Mouse (Mus musculus) CH12.LX (cell line): ENCODE results near the gene Wnt6. TPM values are rescaled to one million over a fixed set of nuclear protein-coding genes. Genes with fewer than 3 reads are reported as not detected.

Experiments used
- DNase-seq: peaks from one replicate; pipeline ENCODE4 v3.0.0-alpha.2; 2013; ENCODE audit errors: extremely low read depth
- H3K27ac ChIP-seq: 2 replicates; pipeline ENCODE4 v1.5.1; 2012; ENCODE audit warnings: low read depth, mild to moderate bottlenecking, control low read depth, moderate library complexity; ENCODE audit not compliant: insufficient read depth
- H3K27me3 ChIP-seq: replicated peaks from 2 replicates; pipeline ENCODE3; 2012; ENCODE audit warnings: inconsistent platforms
- H3K36me3 ChIP-seq, 2 experiments: replicated peaks in 1 of 2; 2 replicates each; pipeline versions ENCODE3 to v1.6.1; 2012; ENCODE audit warnings: inconsistent platforms in 1 of 2, low read length in 1 of 2, mild to moderate bottlenecking in 1 of 2, mixed read lengths in 1 of 2, moderate library complexity in 1 of 2; ENCODE audit not compliant: control insufficient read depth in 1 of 2, insufficient read depth in 1 of 2
- H3K4me1 ChIP-seq, 2 experiments: 2 replicates each; pipeline ENCODE4 v1.6.1; 2012; ENCODE audit warnings: inconsistent platforms in 1 of 2, moderate library complexity in 1 of 2; ENCODE audit not compliant: insufficient read depth in 2 of 2, control insufficient read depth in 1 of 2
- H3K4me2 ChIP-seq: 2 replicates; pipeline ENCODE4 v1.6.1; 2012; ENCODE audit warnings: low read depth, mild to moderate bottlenecking, control low read depth; ENCODE audit not compliant: poor library complexity, insufficient read depth, severe bottlenecking
- H3K4me3 ChIP-seq, 3 experiments: fragments of 150-350 bp in 1 of 3; sonication (generic) in 1 of 3; replicated peaks in 1 of 3; 2 replicates each; pipeline versions ENCODE3 to v1.5.1; 2011 to 2012; ENCODE audit warnings: low read depth in 2 of 3, low read length in 2 of 3, mild to moderate bottlenecking in 2 of 3, moderate library complexity in 2 of 3, control low read depth in 1 of 3, improper control_type of control experiment in 1 of 3, inconsistent platforms in 1 of 3, mixed read lengths in 1 of 3; ENCODE audit not compliant: poor library complexity in 1 of 3
- H3K79me2 ChIP-seq: replicated peaks from 2 replicates; pipeline ENCODE4 v1.6.1; 2012; ENCODE audit warnings: mild to moderate bottlenecking, moderate library complexity; ENCODE audit not compliant: control insufficient read depth, poor library complexity, insufficient read depth, severe bottlenecking; ENCODE audit errors: extremely low read depth
- H3K9ac ChIP-seq: 2 replicates; pipeline ENCODE4 v1.6.1; 2012; ENCODE audit warnings: low read depth, mild to moderate bottlenecking, control low read depth, moderate library complexity; ENCODE audit not compliant: insufficient read depth
- H3K9me3 ChIP-seq: replicated peaks from 2 replicates; pipeline ENCODE3; 2012; ENCODE audit warnings: low read length, inconsistent platforms, mixed read lengths
- BHLHE40 ChIP-seq: IDR thresholded peaks from 2 replicates; pipeline ENCODE4 v1.6.1; 2011; ENCODE audit warnings: mild to moderate bottlenecking, low read depth, low read length, improper control_type of control experiment
- CHD2 ChIP-seq: IDR thresholded peaks from 2 replicates; pipeline ENCODE4 v1.6.1; 2011; ENCODE audit warnings: low read length, improper control_type of control experiment
- E2F4 ChIP-seq: IDR thresholded peaks from 2 replicates; pipeline ENCODE4 v1.6.1; 2011; ENCODE audit warnings: low read depth, low read length, improper control_type of control experiment; ENCODE audit not compliant: insufficient replicate concordance
- ELF1 ChIP-seq: IDR thresholded peaks from 2 replicates; pipeline ENCODE4 v1.6.1; 2014; ENCODE audit warnings: low read depth, mild to moderate bottlenecking, inconsistent platforms, low read length, improper control_type of control experiment
- ETS1 ChIP-seq: conservative IDR thresholded peaks from 2 replicates; pipeline ENCODE4 v1.6.1; 2012; ENCODE audit warnings: low read depth, mild to moderate bottlenecking, inconsistent platforms, low read length, improper control_type of control experiment, moderate library complexity
- HCFC1 ChIP-seq: IDR thresholded peaks from 2 replicates; pipeline ENCODE4 v1.6.1; 2012; ENCODE audit warnings: low read depth, mild to moderate bottlenecking, inconsistent platforms, low read length, improper control_type of control experiment
- JUN ChIP-seq: IDR thresholded peaks from 2 replicates; pipeline ENCODE4 v1.6.1; 2011; ENCODE audit warnings: low read depth, mild to moderate bottlenecking, low read length, improper control_type of control experiment, moderate library complexity; ENCODE audit not compliant: insufficient read depth
- JUND ChIP-seq: conservative IDR thresholded peaks from 2 replicates; pipeline ENCODE4 v1.6.1; 2011; ENCODE audit warnings: low read depth, low read length, improper control_type of control experiment
- MAX ChIP-seq: IDR thresholded peaks from 2 replicates; pipeline ENCODE4 v1.6.1; 2011; ENCODE audit warnings: low read length, improper control_type of control experiment
- MAZ ChIP-seq: IDR thresholded peaks from 2 replicates; pipeline ENCODE4 v1.6.1; 2012; ENCODE audit warnings: low read depth, mild to moderate bottlenecking, inconsistent platforms, low read length, improper control_type of control experiment, moderate library complexity
- MEF2A ChIP-seq: IDR thresholded peaks from 2 replicates; pipeline ENCODE4 v1.6.1; 2014; ENCODE audit warnings: low read depth, mild to moderate bottlenecking, inconsistent platforms, low read length, improper control_type of control experiment, borderline replicate concordance
- MXI1 ChIP-seq: IDR thresholded peaks from 2 replicates; pipeline ENCODE4 v1.6.1; 2011; ENCODE audit warnings: mild to moderate bottlenecking, low read depth, low read length, improper control_type of control experiment
- NELFE ChIP-seq: IDR thresholded peaks from 2 replicates; pipeline ENCODE4 v1.6.1; 2011; ENCODE audit warnings: low read depth, low read length, improper control_type of control experiment
- NRF1 ChIP-seq: IDR thresholded peaks from 2 replicates; pipeline ENCODE4 v1.6.1; 2014; ENCODE audit warnings: low read depth, mild to moderate bottlenecking, inconsistent platforms, low read length, improper control_type of control experiment, moderate library complexity
- POLR2A ChIP-seq: IDR thresholded peaks from 2 replicates; pipeline ENCODE4 v1.6.1; 2011; ENCODE audit warnings: low read depth, mild to moderate bottlenecking, improper control_type of control experiment, low read length
- POLR2AphosphoS2 ChIP-seq: IDR thresholded peaks from 2 replicates; pipeline ENCODE4 v1.6.1; 2011; ENCODE audit warnings: low read depth, low read length, improper control_type of control experiment
- RCOR1 ChIP-seq: conservative IDR thresholded peaks from 2 replicates; pipeline ENCODE4 v1.6.1; 2012; ENCODE audit warnings: low read depth, mild to moderate bottlenecking, inconsistent platforms, low read length, improper control_type of control experiment
- TBP ChIP-seq: conservative IDR thresholded peaks from 2 replicates; pipeline ENCODE4 v1.6.1; 2011; ENCODE audit warnings: low read depth, low read length, improper control_type of control experiment
- TCF12 ChIP-seq: IDR thresholded peaks from 2 replicates; pipeline ENCODE4 v1.6.1; 2014; ENCODE audit warnings: low read depth, mild to moderate bottlenecking, inconsistent platforms, low read length, improper control_type of control experiment
- UBTF ChIP-seq: IDR thresholded peaks from 2 replicates; pipeline ENCODE4 v1.6.1; 2012; ENCODE audit warnings: low read depth, mild to moderate bottlenecking, inconsistent platforms, low read length, improper control_type of control experiment, moderate library complexity
- USF1 ChIP-seq: IDR thresholded peaks from 2 replicates; pipeline ENCODE4 v1.6.1; 2014; ENCODE audit warnings: low read depth, mild to moderate bottlenecking, inconsistent platforms, low read length, improper control_type of control experiment
- USF2 ChIP-seq: conservative IDR thresholded peaks from 2 replicates; pipeline ENCODE4 v1.6.1; 2011; ENCODE audit warnings: low read depth, low read length, improper control_type of control experiment
- ZKSCAN1 ChIP-seq: IDR thresholded peaks from 2 replicates; pipeline ENCODE4 v1.6.1; 2012; ENCODE audit warnings: low read depth, inconsistent platforms, low read length, improper control_type of control experiment, borderline replicate concordance
- ZMIZ1 ChIP-seq: IDR thresholded peaks from 2 replicates; pipeline ENCODE4 v1.6.1; 2012; ENCODE audit warnings: low read depth, mild to moderate bottlenecking, inconsistent platforms, low read length, improper control_type of control experiment
- ZNF384 ChIP-seq: IDR thresholded peaks from 2 replicates; pipeline ENCODE4 v1.6.1; 2012; ENCODE audit warnings: low read depth, low read length, improper control_type of control experiment, inconsistent platforms
- dilution Hi-C: fragments of 300-500 bp; cut with MboI; formaldehyde crosslinking; loops from 2 replicates; pipeline ENCODE4 v1.14.3; 2020; ENCODE audit warnings: low sequenced_read_pairs; ENCODE audit not compliant: extremely low pct_unique_long_range_greater_than_20kb, extremely low pct_ligation_motif_present
- in situ Hi-C: fragments of 300-500 bp; cut with MboI; formaldehyde crosslinking; loops from 3 replicates; pipeline ENCODE4 v1.14.3; 2019; ENCODE audit warnings: low sequenced_read_pairs, low pct_ligation_motif_present, low pct_unique_long_range_greater_than_20kb, mixed read lengths
- polyA plus RNA-seq: library from polyadenylated mRNA; unstranded; fragments of >175 nt; gene quantifications from 2 replicates; pipeline ENCODE4 v1.2.1, GENCODE M21; 2012; ENCODE audit warnings: low read depth; ENCODE audit not compliant: insufficient read length
- total RNA-seq, 2 experiments: library from RNA; depleted of rRNA; stranded (reverse); fragments of 300-350 nt in 1 of 2; fragments of >200 nt in 1 of 2; gene quantifications; 2 replicates each; pipeline ENCODE4 v1.2.3; 2012 to 2014

Wnt6 gene
- total and polyA plus RNA-seq, 3 experiments = 0.67 to 3.4 (median 1.7) TPM

DNA sequence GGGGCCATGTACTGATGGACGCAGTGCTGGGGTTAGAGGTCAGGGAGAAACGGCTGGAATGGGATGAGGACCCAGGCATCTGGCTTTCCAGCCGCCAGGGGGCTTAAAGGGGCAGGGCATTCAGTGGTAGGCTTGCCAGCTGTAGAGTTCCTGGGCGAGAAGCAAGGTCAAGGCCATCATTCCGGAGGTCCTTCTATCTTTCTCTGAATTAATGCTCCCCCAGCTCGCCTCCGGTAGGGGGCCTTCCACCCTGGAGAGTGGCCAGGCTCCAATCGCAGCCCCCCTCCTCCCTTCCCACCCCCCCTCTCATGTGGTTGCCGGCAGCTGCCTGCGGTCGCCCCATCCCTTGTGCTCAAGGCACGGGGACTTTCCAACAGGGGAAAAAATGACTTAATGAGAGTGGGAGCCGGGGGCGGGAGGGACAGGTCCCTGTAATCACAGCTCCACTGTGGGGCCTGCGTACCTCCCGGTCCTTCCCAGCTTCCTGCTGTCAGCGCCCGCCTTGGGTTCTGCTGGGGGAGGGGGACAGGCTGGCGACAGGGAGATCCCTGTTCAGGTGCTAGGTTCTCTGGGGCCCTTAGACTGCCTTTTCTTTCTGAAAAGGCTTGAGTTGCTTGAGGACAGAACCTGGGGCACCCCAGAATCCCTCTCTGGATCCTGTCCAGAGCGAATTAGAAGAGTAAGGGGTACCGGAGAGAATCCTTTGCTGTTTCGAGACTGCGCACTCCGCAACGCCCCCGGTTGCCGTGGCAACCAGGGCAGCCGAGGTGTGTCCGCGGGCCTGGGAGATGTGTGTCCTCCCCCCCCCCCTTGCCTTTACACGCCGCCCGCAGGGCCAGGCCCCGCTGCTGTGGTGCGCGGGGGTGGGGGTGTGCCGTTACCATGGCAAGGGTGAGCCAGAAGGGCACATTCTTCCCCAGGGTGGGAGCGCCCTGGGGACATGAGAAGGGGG, 34.9 kb downstream of the Wnt6 start (continued):
- no peak for TF ChIP-seq E2F4
- TF ChIP-seq, all 38 proteins: peak for 21

DNA sequence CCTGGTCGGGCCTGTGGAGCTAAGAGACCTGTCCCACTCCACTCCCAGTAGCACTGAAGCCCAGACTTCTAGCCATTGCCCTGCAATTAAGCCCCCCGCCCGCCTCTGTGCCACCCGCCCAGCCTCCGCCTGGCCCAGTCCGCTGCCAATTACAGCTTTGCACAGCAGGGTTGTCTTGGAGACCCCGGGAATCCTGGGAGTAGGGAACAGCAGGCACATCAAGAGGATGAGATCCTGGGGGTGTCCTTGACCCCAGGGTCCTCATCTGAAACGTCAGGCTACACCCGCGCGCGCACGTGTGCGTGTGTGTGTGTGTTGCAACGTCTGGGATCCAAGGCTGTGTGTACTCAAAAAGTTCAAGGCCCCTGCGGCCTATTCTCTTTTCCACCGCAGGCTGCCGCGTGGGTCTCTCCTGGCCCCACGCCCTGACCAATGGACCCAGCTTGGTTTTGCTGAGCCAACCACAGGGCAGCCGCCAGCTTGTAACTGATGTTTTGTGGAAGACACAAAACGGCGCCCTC, 35.9 kb downstream of the Wnt6 start:
- in situ Hi-C loops (loop anchor here (5.0 kb wide), 1 partner anchor 35 kb away; the partner anchor contains the start of gene Wnt6), dilution Hi-C loops (no loop called here)
- Histone ChIP-seq H3K79me2 (0 out of 2 replicates have a peak, but pooled peaks cover 2% of the 10 kb centered on the region), H3K4me1 (peaks cover 25 to 69% of the 10 kb centered on the region in 2 experiments), H3K27me3 (no peaks in the 10 kb centered on the region), H3K4me3 (peak overlapping the region in 1 of 3 experiments; percentile 47), H3K9ac (peak overlapping the region; percentile 51; the same call in 1 of the 2 replicates), H3K36me3 (peaks cover 0 to 24% of the 10 kb centered on the region in 2 experiments), H3K9me3 (no peaks in the 10 kb centered on the region), H3K27ac (peak overlapping the region; percentile 79), H3K4me2 (peak overlapping the region; percentile 59)
- TF ChIP-seq BHLHE40 = peak; percentile 69
- 0 out of 2 replicates have a peak, but pooled peaks have one; percentile 25 for TF ChIP-seq POLR2A
- no peak for TF ChIP-seq ETS1
- TF ChIP-seq NRF1 = no peak
- no peak for DNase-seq

DNA sequence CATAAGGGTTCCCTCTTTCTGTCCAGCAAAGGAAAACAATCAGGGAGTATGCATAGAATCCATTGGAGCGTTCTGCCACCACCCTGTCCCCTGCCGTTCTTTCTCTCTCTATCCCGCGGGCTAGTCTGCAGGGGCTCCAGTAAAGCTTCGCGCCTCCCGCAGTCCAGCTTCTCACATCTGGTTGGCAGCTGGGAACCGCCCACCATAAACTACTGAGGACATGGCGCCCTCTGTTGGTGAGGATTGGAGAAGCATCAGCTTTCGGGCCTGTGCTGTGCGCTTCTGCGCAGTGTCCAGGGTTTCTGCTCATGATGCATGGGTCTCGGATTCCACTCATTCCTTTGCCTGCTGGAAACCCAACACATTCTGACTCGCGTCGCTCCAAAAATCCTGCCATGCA, 36.4 kb downstream of the Wnt6 start:
- Histone ChIP-seq H3K4me2 (peak overlapping the region; percentile 59), H3K9me3 (no peaks in the 10 kb centered on the region), H3K36me3 (peaks cover 0 to 21% of the 10 kb centered on the region in 2 experiments), H3K4me1 (peaks cover 25 to 65% of the 10 kb centered on the region in 2 experiments), H3K4me3 (peak overlapping the region in 1 of 3 experiments; percentile 47), H3K9ac (no peak overlapping the region), H3K27ac (peak overlapping the region; percentile 79; the same call in 1 of the 2 replicates), H3K27me3 (no peaks in the 10 kb centered on the region), H3K79me2 (0 out of 2 replicates have a peak, but pooled peaks cover 2% of the 10 kb centered on the region)
- peak; percentile 94 for DNase-seq
- dilution Hi-C loops = no loop called here
- in situ Hi-C loops = loop anchor here (5.0 kb wide), 1 partner anchor 36 kb away; the partner anchor contains the start of gene Wnt6
- TF ChIP-seq TBP = no peak
- TF ChIP-seq E2F4 = no peak
- no peak for TF ChIP-seq MAZ
- no peak for TF ChIP-seq ZMIZ1
- no peak for TF ChIP-seq NELFE
- peak; percentile 76 for TF ChIP-seq NRF1
- no peak; the same call in 1 of the 2 replicates for TF ChIP-seq HCFC1
- no peak for TF ChIP-seq ELF1
- TF ChIP-seq ETS1 = no peak
- no peak for TF ChIP-seq MEF2A
- TF ChIP-seq ZNF384 = peak; percentile 6; the same call in 1 of the 2 replicates
- no peak for TF ChIP-seq USF2
- TF ChIP-seq JUND = no peak
- TF ChIP-seq TCF12 = no peak
- no peak for TF ChIP-seq CHD2
- TF ChIP-seq USF1 = no peak
- no peak for TF ChIP-seq POLR2AphosphoS2
- TF ChIP-seq POLR2A = peak; percentile 56; the same call in 1 of the 2 replicates
- TF ChIP-seq ZKSCAN1 = no peak
- TF ChIP-seq JUN = no peak
- TF ChIP-seq MXI1 = no peak
- peak; percentile 54 for TF ChIP-seq MAX
- no peak for TF ChIP-seq UBTF
- TF ChIP-seq RCOR1 = no peak
